Mouse (Mus musculus): ENCODE results near the gene Ube2o. TPM values are rescaled to one million over a fixed set of nuclear protein-coding genes. Genes with fewer than 3 reads are reported as not detected.
A peak's percentile ranks its signal among the peaks of the same experiment; 100 is the strongest.

Ube2o gene
- total and polyA plus RNA-seq, 3 experiments = 6.3 to 41.7 (median 20.1) TPM

DNA sequence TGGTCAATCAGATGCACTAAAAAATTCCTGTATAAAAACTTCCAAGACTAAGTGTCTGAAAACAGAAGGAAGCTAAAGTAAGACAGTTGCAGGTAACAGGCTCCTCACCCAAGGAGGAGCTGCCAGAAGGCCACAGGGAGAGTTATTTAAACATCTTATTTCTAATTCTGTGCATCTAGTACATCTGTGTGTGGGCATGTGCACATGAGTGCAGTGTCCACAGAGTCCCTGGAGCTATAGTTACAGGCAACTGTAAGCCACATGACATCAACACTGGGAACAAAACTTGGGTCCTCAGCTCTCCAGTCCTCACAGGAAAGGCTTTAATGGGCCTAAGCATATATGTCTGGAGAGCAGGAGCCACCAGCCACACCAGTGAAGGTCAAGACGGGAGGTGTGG lies 29.1 kb downstream of the Ube2o start:
- H3K27me3 ChIP-seq (ENCODE audit: insufficient read depth, low read length) = no peaks in the 10 kb centered on the region
- no peak for TF ChIP-seq CTCF (IDR thresholded peaks at IDR 0.05; ENCODE audit: low read depth, low read length)
- no peak for TF ChIP-seq GATA2 (IDR thresholded peaks at IDR 0.05; ENCODE audit: borderline replicate concordance, low read depth, low read length)
- no peak for TF ChIP-seq GATA1 (IDR thresholded peaks at IDR 0.05; ENCODE audit: borderline replicate concordance, low read length)
- TF ChIP-seq TAL1 (conservative IDR thresholded peaks at IDR 0.05; ENCODE audit: low read depth, low read length) = no peak
- no peak for TF ChIP-seq POLR2AphosphoS5 (IDR thresholded peaks at IDR 0.05; ENCODE audit: insufficient replicate concordance, low read depth, low read length)
- H3K4me3 ChIP-seq (ENCODE audit: low read depth, low read length) = no peak overlapping the region
- ATAC-seq (ENCODE audit: extremely low read depth, insufficient number of reproducible peaks, low FRiP score, poor library complexity, severe bottlenecking) = no peak
- no peak for DNase-seq (ENCODE audit: low spot score)
- H3K9me3 ChIP-seq (replicated peaks) = no peaks in the 10 kb centered on the region
- H3K4me1 ChIP-seq (ENCODE audit: insufficient read depth, low read depth, low read length) = peaks cover 51% of the 10 kb centered on the region
- peaks cover 47% of the 10 kb centered on the region for H3K36me3 ChIP-seq (replicated peaks)

DNA sequence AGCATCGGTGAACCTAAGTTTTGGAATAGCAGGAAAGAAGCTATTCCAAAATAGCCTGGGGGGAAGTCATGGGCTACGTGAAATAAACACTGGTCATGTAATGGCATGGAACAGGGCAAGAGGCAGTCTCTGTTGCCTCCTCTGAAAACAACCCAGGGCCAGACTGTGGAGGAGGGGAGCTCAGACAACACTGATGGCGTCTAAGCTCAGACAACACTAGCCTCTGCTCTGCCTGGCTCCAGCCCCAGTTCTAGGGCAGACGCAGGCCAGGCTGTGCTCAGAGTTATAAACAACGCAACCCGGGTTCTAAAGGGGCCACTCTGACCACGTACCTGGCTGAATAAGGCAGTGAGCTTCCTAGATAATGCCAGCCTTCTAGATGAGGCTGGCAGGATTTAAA lies 30.5 kb downstream of the Ube2o start:
- Histone ChIP-seq H3K27me3 (ENCODE audit: insufficient read depth, low read length) (no peaks in the 10 kb centered on the region), H3K36me3 (replicated peaks) (peaks cover 55% of the 10 kb centered on the region), H3K4me3 (ENCODE audit: low read depth, low read length) (no peak overlapping the region; the same call in 1 of the 2 replicates), H3K9me3 (replicated peaks) (no peaks in the 10 kb centered on the region), H3K4me1 (ENCODE audit: insufficient read depth, low read depth, low read length) (peaks cover 44% of the 10 kb centered on the region)
- TF ChIP-seq CTCF (IDR thresholded peaks at IDR 0.05; ENCODE audit: low read depth, low read length) (no peak), GATA1 (IDR thresholded peaks at IDR 0.05; ENCODE audit: borderline replicate concordance, low read length) (no peak), GATA2 (IDR thresholded peaks at IDR 0.05; ENCODE audit: borderline replicate concordance, low read depth, low read length) (no peak), TAL1 (conservative IDR thresholded peaks at IDR 0.05; ENCODE audit: low read depth, low read length) (no peak), POLR2AphosphoS5 (IDR thresholded peaks at IDR 0.05; ENCODE audit: insufficient replicate concordance, low read depth, low read length) (no peak)
- DNase-seq (ENCODE audit: low spot score) (no peak), ATAC-seq (ENCODE audit: extremely low read depth, insufficient number of reproducible peaks, low FRiP score, poor library complexity, severe bottlenecking) (no peak)

DNA sequence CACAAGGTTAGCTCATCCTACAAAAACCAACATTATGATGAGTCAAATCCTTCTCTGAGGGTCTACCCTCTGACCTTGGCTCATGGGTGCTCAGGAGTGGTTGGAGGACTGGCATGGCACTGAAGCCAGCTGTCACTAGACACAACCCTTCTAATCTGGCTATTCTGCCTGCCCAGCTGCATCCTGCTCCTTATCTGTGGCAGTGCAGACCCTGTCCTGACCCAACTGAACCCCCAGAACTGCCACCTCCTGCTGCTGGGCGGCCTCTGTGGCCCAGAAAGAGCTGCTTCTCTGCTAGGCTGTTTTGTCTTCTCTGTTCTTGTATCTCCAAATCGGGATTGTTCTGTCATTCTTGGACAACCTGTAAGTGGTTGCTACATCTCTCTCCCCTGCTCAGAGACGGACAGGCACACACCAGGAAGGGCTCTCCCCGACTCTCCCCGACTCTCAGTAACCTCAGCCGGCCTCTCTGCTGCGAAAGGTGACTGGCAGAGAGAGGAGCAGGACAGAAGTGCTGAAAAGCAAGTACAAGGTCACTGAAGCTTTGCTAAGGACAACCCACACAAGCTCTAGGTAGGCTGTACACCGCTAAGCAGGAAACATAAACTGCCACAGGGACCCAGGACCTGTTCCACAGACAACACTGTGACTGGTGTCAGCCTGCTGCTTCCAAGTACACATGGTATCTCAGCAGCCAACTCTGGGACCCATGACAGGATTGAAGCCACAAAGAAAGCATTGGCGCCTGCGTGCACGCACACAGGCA lies 31.8 kb downstream of the Ube2o start:
- Histone ChIP-seq H3K4me3 (ENCODE audit: low read depth, low read length) (peak overlapping the region; percentile 50; the same call in 1 of the 2 replicates), H3K4me1 (ENCODE audit: insufficient read depth, low read depth, low read length) (peaks cover 41% of the 10 kb centered on the region), H3K36me3 (replicated peaks) (peaks cover 68% of the 10 kb centered on the region), H3K9me3 (replicated peaks) (no peaks in the 10 kb centered on the region), H3K27me3 (ENCODE audit: insufficient read depth, low read length) (no peaks in the 10 kb centered on the region)
- TF ChIP-seq CTCF (IDR thresholded peaks at IDR 0.05; ENCODE audit: low read depth, low read length) = no peak
- TF ChIP-seq TAL1 (conservative IDR thresholded peaks at IDR 0.05; ENCODE audit: low read depth, low read length) = peak; percentile 76
- peak; percentile 77 for ATAC-seq (ENCODE audit: extremely low read depth, insufficient number of reproducible peaks, low FRiP score, poor library complexity, severe bottlenecking)
- no peak for DNase-seq (ENCODE audit: low spot score)

GRCm38 (mm10) chr11:116548780-116549179 lies 32.5 kb downstream of the Ube2o start:
- H3K4me1 ChIP-seq (ENCODE audit: insufficient read depth, low read depth, low read length) = peaks cover 44% of the 10 kb centered on the region
- H3K27me3 ChIP-seq (ENCODE audit: insufficient read depth, low read length) = no peaks in the 10 kb centered on the region
- DNase-seq (ENCODE audit: low spot score) = no peak
- no peak for ATAC-seq (ENCODE audit: extremely low read depth, insufficient number of reproducible peaks, low FRiP score, poor library complexity, severe bottlenecking)
- no peaks in the 10 kb centered on the region for H3K9me3 ChIP-seq (replicated peaks)
- no peak for TF ChIP-seq TAL1 (conservative IDR thresholded peaks at IDR 0.05; ENCODE audit: low read depth, low read length)
- H3K4me3 ChIP-seq (ENCODE audit: low read depth, low read length) = no peak overlapping the region
- peaks cover 71% of the 10 kb centered on the region for H3K36me3 ChIP-seq (replicated peaks)

DNA sequence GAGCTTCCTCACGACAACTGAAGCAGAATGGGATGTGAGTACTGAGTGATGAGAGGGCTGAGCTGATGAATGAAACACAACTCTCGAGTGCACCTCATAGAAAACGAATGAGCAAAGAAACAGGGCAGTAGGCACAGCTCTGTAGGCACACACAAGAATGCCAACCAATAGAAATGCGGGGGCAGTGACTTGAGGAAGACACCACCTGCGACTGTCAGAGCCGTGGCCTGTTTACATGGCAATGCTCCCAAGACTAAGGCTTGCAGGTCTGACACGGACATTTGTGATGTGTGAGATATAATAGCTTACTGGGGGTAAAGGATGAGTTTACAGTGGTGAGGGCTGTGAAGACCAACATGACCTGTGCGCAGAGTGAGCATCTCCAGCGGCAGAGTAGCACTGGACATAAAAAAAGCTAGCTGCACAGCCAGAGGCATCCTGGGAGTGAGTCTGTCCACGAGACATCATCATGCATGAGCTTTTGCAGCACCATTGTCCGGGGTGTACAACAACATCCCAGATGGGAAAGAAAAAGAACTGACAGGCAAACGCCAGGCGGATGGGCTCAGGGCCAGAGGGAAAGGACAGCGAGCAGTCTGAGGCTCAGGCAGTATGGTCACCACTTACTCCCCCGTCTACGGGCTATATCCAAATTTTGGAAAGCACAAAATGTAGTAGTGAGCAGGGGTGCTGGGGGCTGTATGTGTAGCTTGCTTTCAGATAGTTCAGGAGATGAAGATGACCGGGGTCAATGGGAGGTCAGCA lies 33.8 kb downstream of the Ube2o start:
- Histone ChIP-seq H3K4me3 (ENCODE audit: low read depth, low read length) (no peak overlapping the region), H3K27me3 (ENCODE audit: insufficient read depth, low read length) (no peaks in the 10 kb centered on the region), H3K9me3 (replicated peaks) (no peaks in the 10 kb centered on the region), H3K36me3 (replicated peaks) (peaks cover 72% of the 10 kb centered on the region), H3K4me1 (ENCODE audit: insufficient read depth, low read depth, low read length) (peaks cover 44% of the 10 kb centered on the region)
- TF ChIP-seq GATA1 (IDR thresholded peaks at IDR 0.05; ENCODE audit: borderline replicate concordance, low read length) (no peak), TAL1 (conservative IDR thresholded peaks at IDR 0.05; ENCODE audit: low read depth, low read length) (no peak), POLR2AphosphoS5 (IDR thresholded peaks at IDR 0.05; ENCODE audit: insufficient replicate concordance, low read depth, low read length) (no peak), CTCF (IDR thresholded peaks at IDR 0.05; ENCODE audit: low read depth, low read length) (no peak), GATA2 (IDR thresholded peaks at IDR 0.05; ENCODE audit: borderline replicate concordance, low read depth, low read length) (no peak)
- no peak for ATAC-seq (ENCODE audit: extremely low read depth, insufficient number of reproducible peaks, low FRiP score, poor library complexity, severe bottlenecking)
- DNase-seq (ENCODE audit: low spot score) = no peak

- DNase-seq (ENCODE audit: low spot score) (peak; percentile 34), ATAC-seq (ENCODE audit: extremely low read depth, insufficient number of reproducible peaks, low FRiP score, poor library complexity, severe bottlenecking) (no peak; the same call in 1 of the 2 replicates)
- peaks cover 20% of the 10 kb centered on the region for H3K4me1 ChIP-seq (ENCODE audit: insufficient read depth, low read depth, low read length)
- TF ChIP-seq CTCF (IDR thresholded peaks at IDR 0.05; ENCODE audit: low read depth, low read length) (peak; percentile 66), GATA1 (IDR thresholded peaks at IDR 0.05; ENCODE audit: borderline replicate concordance, low read length) (no peak)
- H3K36me3 ChIP-seq (replicated peaks) = peaks cover 100% of the 10 kb centered on the region
- H3K4me3 ChIP-seq (ENCODE audit: low read depth, low read length) = no peak overlapping the region; the same call in 1 of the 2 replicates
- H3K27me3 ChIP-seq (ENCODE audit: insufficient read depth, low read length) = no peaks in the 10 kb centered on the region
- H3K9me3 ChIP-seq (replicated peaks) = no peaks in the 10 kb centered on the region
Measured at GRCm38 (mm10) chr11:116543110-116543509, 38.1 kb downstream of the Ube2o start.

Data from G1E (cell line).